Mouse (Mus musculus) left cerebral cortex, adult 11 months (tissue): ENCODE measurements around the gene Vmn1r124.
"Not testable (repeated sequence)": the region's sequence is repeated elsewhere in the genome, so short reads cannot be mapped to it uniquely, and the experiment has no call there.

Experiments used
- DNase-seq: peaks from one replicate; pipeline ENCODE4 v3.0.0; 2022; ENCODE audit warnings: low spot score

Vmn1r124 gene

GRCm38 (mm10) chr7:21260517-21260916 lies at the start of gene Vmn1r124:
Gene Vmn1r124, minus strand, starts transcription at chr7:21260617.
- not testable (repeated sequence) for DNase-seq

- not testable (repeated sequence) for DNase-seq
These were observed 41.0 kb upstream of the Vmn1r124 start, which contains the start of gene Vmn1r126 for GRCm38 (mm10) chr7:21301367-21301766. Gene Vmn1r126, minus strand, starts transcription at chr7:21301467.

- not testable (repeated sequence) for DNase-seq
These were observed 11.5 kb upstream of the Vmn1r124 start, which contains the start of gene Vmn1r125 for GRCm38 (mm10) chr7:21271879-21272278. Gene Vmn1r125, plus strand, starts transcription at chr7:21272179.
